Mouse (Mus musculus): ENCODE results near the gene Clic3. TPM values are rescaled to one million over a fixed set of nuclear protein-coding genes. Genes with fewer than 3 reads are reported as not detected.

Gene Clic3
- polyA plus RNA-seq (2015; fragmentation: Nextera tagmentation; extraction: Ambion mirVana), result 1.0 and 6.2 TPM in 2 replicates

DNA sequence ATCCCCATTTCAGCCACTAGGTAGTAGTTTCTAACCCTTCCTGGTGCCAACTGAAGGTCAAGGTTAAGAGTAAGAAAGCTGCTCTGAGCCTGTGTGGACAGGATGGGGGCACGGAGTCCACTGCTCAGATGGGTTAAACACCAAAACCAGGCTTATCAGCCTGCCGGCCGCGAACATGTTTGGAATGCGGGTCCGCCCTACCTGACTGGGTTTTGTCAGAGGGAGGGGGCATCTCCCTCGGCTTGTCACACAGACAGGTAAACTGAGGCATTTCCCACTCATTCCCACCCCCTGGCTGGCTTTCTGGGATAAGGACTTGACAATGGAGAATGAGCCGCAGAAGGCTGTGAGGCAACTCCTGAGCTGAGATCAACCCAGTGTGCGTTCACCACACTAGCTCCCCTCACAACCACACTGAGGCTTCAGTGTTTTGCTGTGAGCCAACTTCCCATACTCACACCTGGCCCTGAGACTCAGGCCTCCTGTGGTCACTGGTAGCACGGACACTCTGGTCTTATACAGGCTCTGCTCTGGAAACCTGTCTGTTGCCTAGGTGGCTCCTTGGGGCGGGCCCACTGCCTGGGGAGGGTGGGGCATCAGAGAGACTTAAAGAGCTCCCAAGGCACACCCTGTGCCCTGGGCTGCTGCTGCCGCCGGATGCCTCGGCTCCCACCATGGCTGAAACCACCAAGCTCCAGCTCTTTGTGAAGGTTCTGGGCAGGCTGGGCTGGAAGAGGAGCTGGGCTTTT is at the start of gene Clic3:
TSS of gene Clic3 (plus strand) at position 634 of the 749 bp plus-strand sequence.

DNA sequence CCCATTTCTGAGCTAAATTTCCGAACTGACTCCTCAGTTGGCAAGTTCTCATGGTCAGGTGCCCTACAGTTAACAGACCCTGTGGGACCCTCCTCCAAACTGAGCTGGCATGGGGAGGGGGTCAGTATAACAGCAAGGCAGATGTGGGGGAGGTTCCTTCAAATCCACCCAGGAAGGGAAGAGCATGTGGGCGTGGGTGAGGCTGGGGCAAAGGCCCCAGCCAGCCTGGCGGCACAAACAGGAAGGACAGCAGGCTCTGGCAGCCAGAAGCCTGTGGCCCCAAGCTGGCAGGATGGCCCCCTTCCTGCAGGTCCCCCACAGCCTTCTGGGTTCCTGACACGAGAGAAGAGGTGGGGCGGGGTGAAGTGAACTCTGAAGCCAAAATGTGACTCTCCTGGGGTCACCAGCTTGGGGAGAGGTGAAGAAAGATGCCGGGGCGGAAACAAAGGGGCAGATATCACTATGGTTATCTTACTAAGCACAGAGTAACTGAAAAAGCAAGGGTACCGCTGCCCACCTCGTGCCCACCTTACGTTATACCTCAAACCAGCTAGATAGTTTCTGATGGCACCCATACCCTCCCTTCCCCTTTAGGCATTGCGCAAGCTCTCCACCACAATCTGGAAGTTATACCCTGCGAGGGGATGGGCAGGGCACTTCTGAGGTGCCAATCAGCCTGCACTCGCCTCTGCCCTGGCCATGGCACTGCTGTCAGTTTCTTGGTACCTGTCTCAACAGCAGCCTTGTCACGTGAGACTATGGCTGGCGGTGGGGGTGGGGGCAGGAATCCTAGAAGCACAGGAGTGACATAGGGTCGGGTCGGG is 33.8 kb upstream of the Clic3 start, which contains the start of gene Fut7:
TSS of gene Fut7 (plus strand) at position 681 of the 824 bp plus-strand sequence.

DNA sequence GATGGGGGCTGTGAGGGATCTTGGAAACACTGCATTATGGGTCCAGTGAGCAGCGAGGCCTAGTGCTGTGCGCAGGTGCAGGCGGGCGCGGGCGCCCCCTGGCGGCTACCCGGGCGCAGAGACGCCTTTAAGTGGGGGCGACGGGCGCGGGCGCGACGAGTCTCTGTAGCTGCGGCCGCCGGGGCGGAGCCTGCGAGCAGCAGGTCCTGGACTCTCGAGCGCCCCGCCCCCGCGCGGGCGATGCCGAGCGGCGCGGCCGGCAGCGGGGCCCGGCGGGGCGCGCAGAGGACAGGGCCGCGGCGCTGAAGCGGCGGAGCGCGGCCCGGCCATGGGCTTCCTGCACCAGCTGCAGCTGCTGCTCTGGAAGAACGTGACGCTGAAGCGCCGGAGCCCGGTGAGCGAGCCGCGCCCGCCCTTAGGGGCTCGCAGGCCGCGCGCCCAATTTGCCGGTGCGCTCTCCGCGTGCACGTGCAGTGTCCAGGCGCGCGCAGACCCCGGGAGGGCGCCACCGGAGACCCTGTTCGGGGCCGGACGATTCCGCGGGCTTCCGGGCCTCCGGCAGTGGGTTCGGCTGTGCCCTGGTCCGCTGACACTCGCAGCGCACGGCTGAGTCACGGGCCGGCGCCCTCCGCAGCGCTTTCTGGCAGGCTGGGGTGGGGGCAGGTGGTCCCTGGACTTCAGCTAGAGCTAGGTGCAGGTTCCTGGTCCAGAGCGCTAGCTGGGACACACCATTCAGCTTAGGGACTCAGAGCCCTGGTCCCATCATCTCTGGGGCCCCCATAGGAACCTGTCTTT is 28.0 kb upstream of the Clic3 start, which contains the start of gene Abca2:
TSS of gene Abca2 (plus strand) at position 262 of the 795 bp plus-strand sequence.

DNA sequence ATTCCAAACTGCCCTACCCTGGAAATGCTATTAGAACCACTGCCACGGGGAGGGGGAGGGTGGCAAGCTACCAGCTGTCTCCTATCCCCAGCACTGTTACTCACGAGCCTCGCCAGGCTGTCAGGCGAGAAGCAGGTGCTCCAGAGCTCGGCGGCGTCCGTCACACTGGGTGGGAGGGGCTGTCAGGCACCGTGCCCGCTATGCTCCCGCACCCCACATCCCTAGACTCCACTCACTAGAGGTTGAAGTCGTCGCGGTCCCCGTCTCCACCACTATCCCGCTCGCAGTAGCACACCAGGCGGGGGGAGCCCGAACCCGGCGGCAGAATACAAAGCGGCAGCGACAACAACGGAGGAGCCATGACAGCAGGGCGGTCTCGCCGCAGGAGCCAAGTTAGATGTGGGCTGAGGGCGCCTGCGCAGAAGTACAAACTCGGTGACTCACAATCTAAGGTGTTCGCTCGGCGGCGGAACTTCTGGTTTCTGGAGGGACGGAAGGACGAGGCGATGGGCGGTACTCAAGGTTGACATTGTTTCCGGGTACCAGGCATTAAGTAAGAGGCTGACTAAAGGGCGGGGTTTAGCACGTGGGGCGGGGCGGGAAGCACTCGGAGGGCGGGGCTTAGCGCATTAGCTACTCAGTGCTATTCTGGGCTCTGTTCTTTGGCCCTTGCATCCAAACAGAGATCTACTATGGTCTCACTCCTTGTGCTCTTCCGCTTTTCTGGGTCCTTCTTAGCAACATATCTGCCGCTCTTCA is 4.1 kb downstream of the Clic3 start, which contains the start of gene Paxx:
TSS of gene Paxx (minus strand) at position 544 of the 759 bp plus-strand sequence.

DNA sequence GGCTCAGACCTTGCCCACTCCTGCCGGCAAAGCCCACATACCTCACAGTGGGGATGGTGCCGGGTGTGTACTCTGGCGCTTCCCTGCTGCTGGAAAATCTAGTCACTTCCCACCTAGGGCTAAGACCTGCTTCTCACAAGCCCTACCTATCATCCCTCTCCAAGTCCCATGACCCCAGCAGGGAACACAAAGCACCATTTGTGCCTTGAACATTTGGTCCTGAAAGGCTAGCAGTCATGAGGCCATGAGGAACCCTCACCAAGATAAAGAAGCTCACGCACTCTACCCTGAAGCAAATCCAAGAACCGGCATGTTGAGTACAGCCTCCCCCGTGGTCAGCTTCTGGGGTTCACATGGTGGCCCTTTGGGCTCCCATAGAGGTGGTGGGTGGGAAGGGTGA is 13.3 kb downstream of the Clic3 start, which contains the start of gene Ptgds:
TSS of gene Ptgds (minus strand) at position 78 of the 400 bp plus-strand sequence.

DNA sequence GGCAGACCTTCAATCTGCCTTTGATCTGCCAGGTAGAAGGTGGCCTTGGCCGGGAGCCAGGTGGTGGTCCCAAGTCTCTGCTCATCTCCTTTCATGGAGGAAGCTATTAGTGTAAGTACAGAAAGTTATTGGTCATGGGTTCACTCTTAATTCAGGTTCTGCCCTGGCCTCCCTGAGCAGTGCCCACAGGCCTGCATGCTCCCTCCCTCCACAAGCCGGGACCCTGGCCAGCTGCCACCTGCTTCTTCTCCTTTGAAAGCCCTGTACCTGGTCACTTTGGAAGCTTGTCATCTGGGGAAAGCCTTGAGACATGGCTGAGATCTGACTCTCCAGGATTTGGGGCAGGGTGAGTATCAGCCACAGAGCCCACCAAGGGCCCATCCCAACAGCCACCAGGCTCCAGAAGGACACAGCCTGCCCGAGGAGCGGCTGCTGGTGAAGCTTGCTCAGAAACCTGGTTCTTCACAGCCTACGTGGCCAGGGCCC is 36.9 kb downstream of the Clic3 start, which contains the start of gene Lcn12:
TSS of gene Lcn12 (minus strand) at position 436 of the 486 bp plus-strand sequence.

DNA sequence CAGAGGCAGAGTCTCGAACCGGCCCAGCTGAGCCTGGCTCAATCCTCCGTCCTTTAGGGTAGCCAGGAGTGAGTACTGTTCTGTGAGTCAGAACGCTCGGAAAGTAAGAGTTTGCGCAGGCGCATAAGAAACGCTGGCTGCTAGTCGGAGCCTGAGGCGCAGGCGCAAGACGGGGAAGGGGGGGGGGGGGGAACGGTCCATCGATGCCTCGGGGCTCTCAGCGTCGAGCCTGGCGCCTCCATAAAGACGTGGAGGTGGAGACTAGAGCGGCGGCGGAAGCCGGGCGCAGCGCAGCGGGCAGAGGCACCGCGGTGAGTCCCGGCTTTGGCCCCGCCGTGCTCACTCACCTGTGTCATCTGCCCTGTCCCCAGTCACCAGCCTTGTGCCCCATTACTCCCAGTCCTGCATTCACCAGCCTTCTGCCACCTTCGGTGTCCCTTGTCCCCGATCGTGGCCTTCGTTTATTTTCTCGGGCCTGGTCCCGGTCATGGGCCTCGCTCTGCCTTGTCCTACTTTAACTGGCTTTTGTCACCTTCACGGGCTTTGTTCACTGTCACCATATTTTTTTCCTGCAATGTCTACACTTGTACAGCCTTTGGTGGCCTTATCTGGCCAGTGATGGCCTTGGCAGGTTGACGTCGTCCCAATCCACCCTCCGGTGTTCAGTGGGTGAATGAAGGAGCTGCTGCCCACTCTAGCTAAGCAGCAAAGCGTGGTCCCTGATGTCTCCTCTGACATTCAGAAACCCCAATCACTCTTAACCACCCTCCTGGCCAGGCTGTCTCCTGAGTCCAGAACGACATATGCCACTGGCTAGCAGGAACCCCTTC is 44.2 kb downstream of the Clic3 start, which contains the start of gene Fbxw5:
TSS of gene Fbxw5 (plus strand) at position 175 of the 830 bp plus-strand sequence.

DNA sequence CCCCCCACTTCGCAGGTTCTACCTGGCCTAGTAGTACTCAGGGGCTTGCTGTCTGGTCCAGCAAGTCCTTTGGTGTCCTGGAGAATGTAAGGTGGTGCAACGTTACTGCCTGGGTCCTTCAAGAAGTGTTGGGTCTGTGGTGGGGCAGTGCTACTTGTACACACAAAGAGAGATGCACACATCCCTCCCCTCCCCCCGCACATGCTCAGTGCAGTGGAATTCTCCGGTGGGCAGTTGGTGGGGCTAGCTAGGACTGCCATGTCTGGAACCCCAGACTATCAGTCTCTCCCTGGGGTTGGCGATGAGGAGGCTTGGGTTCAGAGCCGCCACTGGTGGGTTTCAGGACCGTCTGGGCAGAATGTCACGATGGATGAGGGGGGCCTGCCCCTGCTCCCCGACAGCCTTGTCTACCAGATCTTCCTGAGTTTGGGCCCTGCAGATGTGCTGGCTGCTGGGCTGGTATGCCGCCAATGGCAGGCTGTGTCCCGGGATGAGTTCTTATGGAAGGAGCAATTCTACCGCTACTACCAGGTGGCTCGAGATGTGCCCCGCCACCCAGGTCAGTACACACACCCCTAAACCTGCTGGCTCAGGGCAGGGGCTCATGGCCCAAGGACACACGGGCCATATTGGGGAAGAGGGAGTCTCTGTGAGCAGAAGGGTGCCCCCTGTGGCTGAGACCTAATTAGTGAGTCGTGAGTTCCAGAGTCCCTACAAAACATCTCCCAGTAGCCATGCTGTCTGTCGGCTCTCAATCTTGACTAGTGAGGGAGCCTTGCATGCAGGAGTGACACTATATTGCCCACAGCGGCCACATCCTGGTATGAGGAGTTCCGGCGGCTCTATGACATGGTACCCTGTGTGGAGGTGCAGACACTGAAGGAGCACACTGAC is 45.2 kb downstream of the Clic3 start, which contains the start of gene C8g:
TSS of gene C8g (minus strand) at position 127 of the 894 bp plus-strand sequence.

Small RNAs within 50 kb of the gene (microRNA-seq; reads per million reads assigned to microRNA genes)
- gene Mir3087, result 0.30 to 0.64 reads per million in 2 experiments

Other genes with a start within 250 kb of the Clic3 start
- gene Nelfb, start 245.3 kb upstream of the Clic3 start, polyA plus RNA-seq (2015; fragmentation: Nextera tagmentation; extraction: Ambion mirVana), result 42.2 and 43.2 TPM in 2 replicates
- not detected in 2 replicates for gene Stpg3, start 242.2 kb upstream of the Clic3 start, polyA plus RNA-seq (2015; fragmentation: Nextera tagmentation; extraction: Ambion mirVana)
- 0.19 TPM in 1 of 2 replicates, not detected in the other for gene Fam166a, start 238.1 kb upstream of the Clic3 start, polyA plus RNA-seq (2015; fragmentation: Nextera tagmentation; extraction: Ambion mirVana)
- gene Tubb4b, start 232.1 kb upstream of the Clic3 start, polyA plus RNA-seq (2015; fragmentation: Nextera tagmentation; extraction: Ambion mirVana), result 141 and 191 TPM in 2 replicates
- not detected in 2 replicates for gene Slc34a3, start 222.5 kb upstream of the Clic3 start, polyA plus RNA-seq (2015; fragmentation: Nextera tagmentation; extraction: Ambion mirVana)
- gene Rnf224, start 220.1 kb upstream of the Clic3 start, polyA plus RNA-seq (2015; fragmentation: Nextera tagmentation; extraction: Ambion mirVana), result not detected in 2 replicates
- 0.50 and 1.5 TPM in 2 replicates for gene Rnf208, start 214.6 kb upstream of the Clic3 start, polyA plus RNA-seq (2015; fragmentation: Nextera tagmentation; extraction: Ambion mirVana)
- gene Cysrt1, start 214.4 kb upstream of the Clic3 start, polyA plus RNA-seq (2015; fragmentation: Nextera tagmentation; extraction: Ambion mirVana), result 8.6 TPM in 1 of 2 replicates, not detected in the other
- gene AL732309.1, start 210.0 kb upstream of the Clic3 start, polyA plus RNA-seq (2015; fragmentation: Nextera tagmentation; extraction: Ambion mirVana), result 1.2 and 2.0 TPM in 2 replicates
- 27.2 and 29.6 TPM in 2 replicates for gene Tmem203, start 201.4 kb upstream of the Clic3 start, polyA plus RNA-seq (2015; fragmentation: Nextera tagmentation; extraction: Ambion mirVana)
- gene Tprn, start 194.2 kb upstream of the Clic3 start, polyA plus RNA-seq (2015; fragmentation: Nextera tagmentation; extraction: Ambion mirVana), result 3.0 and 3.9 TPM in 2 replicates
- 102 and 122 TPM in 2 replicates for gene Ssna1, start 184.4 kb upstream of the Clic3 start, polyA plus RNA-seq (2015; fragmentation: Nextera tagmentation; extraction: Ambion mirVana)
- 51.7 and 54.8 TPM in 2 replicates for gene Anapc2, start 184.4 kb upstream of the Clic3 start, polyA plus RNA-seq (2015; fragmentation: Nextera tagmentation; extraction: Ambion mirVana)
- gene Tmem210, start 168.7 kb upstream of the Clic3 start, polyA plus RNA-seq (2015; fragmentation: Nextera tagmentation; extraction: Ambion mirVana), result not detected in 2 replicates
- gene Lrrc26, start 166.9 kb upstream of the Clic3 start, polyA plus RNA-seq (2015; fragmentation: Nextera tagmentation; extraction: Ambion mirVana), result 0.12 and 0.15 TPM in 2 replicates
- gene Grin1, start 137.7 kb upstream of the Clic3 start, polyA plus RNA-seq (2015; fragmentation: Nextera tagmentation; extraction: Ambion mirVana), result not detected in 2 replicates
- gene Man1b1, start 124.5 kb upstream of the Clic3 start, polyA plus RNA-seq (2015; fragmentation: Nextera tagmentation; extraction: Ambion mirVana), result 29.6 and 33.0 TPM in 2 replicates
- 8.7 and 10.9 TPM in 2 replicates for gene Dpp7, start 100.5 kb upstream of the Clic3 start, polyA plus RNA-seq (2015; fragmentation: Nextera tagmentation; extraction: Ambion mirVana)
- gene Uap1l1, start 91.2 kb upstream of the Clic3 start, polyA plus RNA-seq (2015; fragmentation: Nextera tagmentation; extraction: Ambion mirVana), result 12.4 and 16.8 TPM in 2 replicates
- gene Sapcd2, start 84.5 kb upstream of the Clic3 start, polyA plus RNA-seq (2015; fragmentation: Nextera tagmentation; extraction: Ambion mirVana), result 5.8 and 6.4 TPM in 2 replicates
- gene Entpd2, start 61.0 kb upstream of the Clic3 start, polyA plus RNA-seq (2015; fragmentation: Nextera tagmentation; extraction: Ambion mirVana), result 30.8 and 32.7 TPM in 2 replicates
- gene Npdc1, start 57.5 kb upstream of the Clic3 start, polyA plus RNA-seq (2015; fragmentation: Nextera tagmentation; extraction: Ambion mirVana), result 19.3 and 28.5 TPM in 2 replicates
- gene Fut7, start 33.6 kb upstream of the Clic3 start, polyA plus RNA-seq (2015; fragmentation: Nextera tagmentation; extraction: Ambion mirVana), result 0.06 TPM in 1 of 2 replicates, not detected in the other
- gene Abca2, start 28.1 kb upstream of the Clic3 start, polyA plus RNA-seq (2015; fragmentation: Nextera tagmentation; extraction: Ambion mirVana), result 1.2 and 1.6 TPM in 2 replicates
- gene Paxx, start 4.3 kb downstream of the Clic3 start, polyA plus RNA-seq (2015; fragmentation: Nextera tagmentation; extraction: Ambion mirVana), result 56.6 and 62.1 TPM in 2 replicates
- gene Ptgds, start 13.2 kb downstream of the Clic3 start, polyA plus RNA-seq (2015; fragmentation: Nextera tagmentation; extraction: Ambion mirVana), result 11.8 and 13.3 TPM in 2 replicates
- not detected in 2 replicates for gene Lcn12, start 37.1 kb downstream of the Clic3 start, polyA plus RNA-seq (2015; fragmentation: Nextera tagmentation; extraction: Ambion mirVana)
- gene Fbxw5, start 43.9 kb downstream of the Clic3 start, polyA plus RNA-seq (2015; fragmentation: Nextera tagmentation; extraction: Ambion mirVana), result 56.1 and 56.8 TPM in 2 replicates
- gene C8g, start 44.9 kb downstream of the Clic3 start, polyA plus RNA-seq (2015; fragmentation: Nextera tagmentation; extraction: Ambion mirVana), result 2.9 and 4.1 TPM in 2 replicates
- gene Traf2, start 90.1 kb downstream of the Clic3 start, polyA plus RNA-seq (2015; fragmentation: Nextera tagmentation; extraction: Ambion mirVana), result 13.9 and 15.5 TPM in 2 replicates
- gene Edf1, start 101.0 kb downstream of the Clic3 start, polyA plus RNA-seq (2015; fragmentation: Nextera tagmentation; extraction: Ambion mirVana), result 314 and 359 TPM in 2 replicates
- 0.45 and 0.50 TPM in 2 replicates for gene Mamdc4, start 118.0 kb downstream of the Clic3 start, polyA plus RNA-seq (2015; fragmentation: Nextera tagmentation; extraction: Ambion mirVana)
- gene Phpt1, start 118.4 kb downstream of the Clic3 start, polyA plus RNA-seq (2015; fragmentation: Nextera tagmentation; extraction: Ambion mirVana), result 93.0 and 102 TPM in 2 replicates
- gene Ajm1, start 124.9 kb downstream of the Clic3 start, polyA plus RNA-seq (2015; fragmentation: Nextera tagmentation; extraction: Ambion mirVana), result 0.18 TPM in 1 of 2 replicates, not detected in the other
- 37.7 TPM in 2 replicates for gene Rabl6, start 151.7 kb downstream of the Clic3 start, polyA plus RNA-seq (2015; fragmentation: Nextera tagmentation; extraction: Ambion mirVana)
- 0.35 and 0.42 TPM in 2 replicates for gene Ccdc183, start 160.8 kb downstream of the Clic3 start, polyA plus RNA-seq (2015; fragmentation: Nextera tagmentation; extraction: Ambion mirVana)
- gene Tmem141, start 165.2 kb downstream of the Clic3 start, polyA plus RNA-seq (2015; fragmentation: Nextera tagmentation; extraction: Ambion mirVana), result 22.0 and 25.0 TPM in 2 replicates
- gene Fcna, start 171.2 kb downstream of the Clic3 start, polyA plus RNA-seq (2015; fragmentation: Nextera tagmentation; extraction: Ambion mirVana), result 12.6 and 21.8 TPM in 2 replicates
- not detected in 2 replicates for gene Lcn8, start 196.3 kb downstream of the Clic3 start, polyA plus RNA-seq (2015; fragmentation: Nextera tagmentation; extraction: Ambion mirVana)
- gene Lcn5, start 201.1 kb downstream of the Clic3 start, polyA plus RNA-seq (2015; fragmentation: Nextera tagmentation; extraction: Ambion mirVana), result not detected in 2 replicates
- not detected in 2 replicates for gene Lcn6, start 219.9 kb downstream of the Clic3 start, polyA plus RNA-seq (2015; fragmentation: Nextera tagmentation; extraction: Ambion mirVana)
- not detected in 2 replicates for gene Lcn10, start 225.9 kb downstream of the Clic3 start, polyA plus RNA-seq (2015; fragmentation: Nextera tagmentation; extraction: Ambion mirVana)
- not detected in 2 replicates for gene Obp2a, start 243.2 kb downstream of the Clic3 start, polyA plus RNA-seq (2015; fragmentation: Nextera tagmentation; extraction: Ambion mirVana)
- 41.4 and 46.9 TPM in 2 replicates for gene Bmyc, start 249.9 kb downstream of the Clic3 start, polyA plus RNA-seq (2015; fragmentation: Nextera tagmentation; extraction: Ambion mirVana)

Data from skeletal muscle tissue, postnatal 0 days (tissue).